Mouse (Mus musculus) kidney, adult 2 months (tissue): ENCODE data around the gene Trmt5.

Experiments used
- CTCF ChIP-seq: fragments of 200-500 bp; conservative IDR thresholded peaks from 2 replicates; pipeline ENCODE4 v1.5.1; 2011; ENCODE audit warnings: low read depth, mild to moderate bottlenecking, control low read depth, low read length, moderate library complexity, mixed read lengths; ENCODE audit not compliant: insufficient read depth, insufficient read length
- POLR2A ChIP-seq: fragments of 200-500 bp; IDR thresholded peaks from one replicate; pipeline ENCODE4 v1.6.1; 2011; ENCODE audit warnings: low read depth, low read length, control low read depth

DNA sequence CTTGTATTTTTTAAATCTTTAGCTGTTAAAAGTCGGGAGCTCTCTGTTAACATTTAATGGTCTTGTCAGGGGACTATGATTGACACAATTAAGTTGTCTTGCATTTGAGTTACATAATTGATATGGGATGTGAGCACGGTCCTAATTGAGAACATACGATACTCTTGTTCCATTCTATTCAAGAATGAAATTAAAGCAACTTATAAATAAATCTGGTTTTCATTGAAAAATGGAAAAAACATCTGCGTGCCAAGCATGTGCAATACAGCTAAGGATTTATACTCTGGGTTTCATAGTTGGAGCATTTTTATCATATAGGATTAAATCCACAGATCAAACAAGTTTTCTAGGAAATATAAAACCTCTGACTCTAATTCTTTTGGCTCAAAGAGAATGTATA, 46.2 kb upstream of the Trmt5 start:
- TF ChIP-seq POLR2A (no peak), CTCF (no peak)
